Mouse (Mus musculus): ENCODE data around the gene Tbata. TPM values are rescaled to one million over a fixed set of nuclear protein-coding genes. Genes with fewer than 3 reads are reported as not detected.

Gene Tbata
- polyA plus RNA-seq, 1 experiment from 2014 or later: not detected

DNA sequence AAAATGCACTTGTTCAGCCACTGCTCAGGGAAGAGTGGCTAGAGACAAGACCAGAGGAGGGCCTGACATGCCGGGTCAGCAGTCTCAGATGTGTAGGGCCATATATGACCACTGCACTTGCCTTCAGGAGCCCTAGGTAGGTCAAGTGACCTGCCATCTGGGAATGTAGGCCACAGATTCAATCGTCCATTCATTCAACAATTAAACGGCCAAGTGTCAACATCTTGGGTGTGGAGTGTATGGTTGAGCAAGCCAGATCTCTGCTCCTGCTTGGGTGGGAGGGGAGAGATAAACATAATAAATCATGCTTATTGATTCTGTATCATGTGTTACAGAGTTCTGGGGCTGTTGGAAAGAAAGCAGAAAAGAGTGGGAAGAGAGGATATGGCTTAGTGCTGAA is 13.2 kb upstream of the Tbata start:
- no peak for ATAC-seq
- no peak overlapping the region for H3K4me3 ChIP-seq (ENCODE audit: low read depth, low read length)
- WGBS: 30% methylated on average over 3 of the region's 3 CpGs
- no peaks in the 10 kb centered on the region for H3K27me3 ChIP-seq (replicated peaks; ENCODE audit: control insufficient read depth, insufficient read depth, low read length)
- H3K4me2 ChIP-seq (replicated peaks; ENCODE audit: low read depth): no peak overlapping the region
- H3K27ac ChIP-seq (ENCODE audit: low read depth, low read length): no peak overlapping the region
- no peak overlapping the region for H3K9ac ChIP-seq (ENCODE audit: low read depth, low read length)
- H3K4me1 ChIP-seq (replicated peaks; ENCODE audit: control insufficient read depth, insufficient read depth, low read length): no peaks in the 10 kb centered on the region
- no peaks in the 10 kb centered on the region for H3K9me3 ChIP-seq (ENCODE audit: control insufficient read depth)
- TF ChIP-seq CTCF (IDR thresholded peaks at IDR 0.05; ENCODE audit: low read depth): no peak
- H3K36me3 ChIP-seq (ENCODE audit: control insufficient read depth, insufficient read depth): no peaks in the 10 kb centered on the region

DNA sequence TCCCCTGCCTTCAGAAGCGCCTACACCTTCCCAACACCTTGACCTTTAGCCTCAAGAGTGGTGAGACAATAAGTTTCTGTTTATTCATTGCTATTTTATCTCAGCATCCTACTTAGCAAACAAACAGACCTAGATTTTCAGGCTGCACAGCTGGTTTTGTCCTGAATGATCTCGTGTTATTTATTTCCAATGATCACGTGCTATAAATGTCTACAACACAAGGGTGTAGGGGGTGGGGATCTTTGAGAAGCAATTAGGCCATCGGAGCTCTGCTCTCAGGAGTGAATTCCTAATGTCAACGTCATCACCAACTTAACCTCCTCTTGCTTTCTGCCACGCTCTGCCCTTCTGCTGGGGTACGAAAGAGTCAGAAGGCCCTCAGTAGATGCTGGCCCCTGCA is 11.7 kb upstream of the Tbata start:
- no peak for TF ChIP-seq CTCF (IDR thresholded peaks at IDR 0.05; ENCODE audit: low read depth)
- Histone ChIP-seq H3K27me3 (replicated peaks; ENCODE audit: control insufficient read depth, insufficient read depth, low read length) (no peaks in the 10 kb centered on the region), H3K4me2 (replicated peaks; ENCODE audit: low read depth) (no peak overlapping the region), H3K9ac (ENCODE audit: low read depth, low read length) (no peak overlapping the region), H3K4me3 (ENCODE audit: low read depth, low read length) (no peak overlapping the region), H3K9me3 (ENCODE audit: control insufficient read depth) (no peaks in the 10 kb centered on the region), H3K36me3 (ENCODE audit: control insufficient read depth, insufficient read depth) (no peaks in the 10 kb centered on the region), H3K27ac (ENCODE audit: low read depth, low read length) (no peak overlapping the region), H3K4me1 (replicated peaks; ENCODE audit: control insufficient read depth, insufficient read depth, low read length) (no peaks in the 10 kb centered on the region)
- ATAC-seq: no peak
- 54% methylated on average over 7 of the region's 7 CpGs for WGBS

DNA sequence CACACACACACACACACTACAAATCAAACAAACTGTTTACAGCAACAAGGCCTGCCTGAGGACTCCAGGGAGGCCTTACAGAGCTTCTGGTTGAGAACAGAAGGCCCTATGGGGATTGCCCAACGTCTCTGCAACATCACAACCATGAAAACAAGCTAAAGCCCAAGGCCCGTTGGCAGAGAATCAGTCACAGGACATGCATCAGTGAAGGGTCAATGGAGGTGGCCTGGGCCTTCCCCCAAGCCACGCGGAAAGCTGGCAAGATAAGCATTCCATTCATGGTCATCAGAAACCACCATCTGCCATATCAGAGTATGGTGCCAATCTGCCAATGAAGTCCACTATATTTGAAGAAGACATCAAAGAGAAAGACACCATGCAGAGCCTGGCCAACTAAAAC is 11.1 kb upstream of the Tbata start:
- no peak for TF ChIP-seq CTCF (IDR thresholded peaks at IDR 0.05; ENCODE audit: low read depth)
- H3K4me2 ChIP-seq (replicated peaks; ENCODE audit: low read depth): no peak overlapping the region
- ATAC-seq: no peak
- H3K36me3 ChIP-seq (ENCODE audit: control insufficient read depth, insufficient read depth): no peaks in the 10 kb centered on the region
- H3K27ac ChIP-seq (ENCODE audit: low read depth, low read length): no peak overlapping the region
- H3K9ac ChIP-seq (ENCODE audit: low read depth, low read length): no peak overlapping the region
- H3K9me3 ChIP-seq (ENCODE audit: control insufficient read depth): no peaks in the 10 kb centered on the region
- H3K27me3 ChIP-seq (replicated peaks; ENCODE audit: control insufficient read depth, insufficient read depth, low read length): no peaks in the 10 kb centered on the region
- H3K4me1 ChIP-seq (replicated peaks; ENCODE audit: control insufficient read depth, insufficient read depth, low read length): no peaks in the 10 kb centered on the region
- WGBS: 78% methylated on average over 4 of the region's 4 CpGs
- no peak overlapping the region for H3K4me3 ChIP-seq (ENCODE audit: low read depth, low read length)

DNA sequence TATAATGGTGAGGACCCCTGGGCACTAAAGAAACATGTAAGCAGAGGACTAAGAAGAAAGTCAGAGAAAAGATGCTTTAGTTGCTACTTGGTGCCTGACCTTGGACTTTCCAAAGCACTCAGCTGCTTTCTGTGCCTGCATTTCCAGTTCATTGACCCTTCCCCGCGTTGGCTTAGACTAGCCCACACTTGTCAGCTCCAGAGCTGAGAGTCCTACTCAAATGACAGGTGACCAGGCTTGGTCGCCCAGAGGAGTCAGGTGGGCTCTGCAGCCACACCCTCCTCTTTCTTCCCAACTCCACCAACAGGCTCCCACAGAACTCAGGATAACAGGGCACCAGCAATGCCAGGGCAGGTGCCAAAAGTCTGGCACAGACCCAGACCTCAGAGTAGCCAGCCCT is 9.4 kb upstream of the Tbata start:
- TF ChIP-seq CTCF (IDR thresholded peaks at IDR 0.05; ENCODE audit: low read depth): no peak
- H3K9me3 ChIP-seq (ENCODE audit: control insufficient read depth): no peaks in the 10 kb centered on the region
- no peaks in the 10 kb centered on the region for H3K27me3 ChIP-seq (replicated peaks; ENCODE audit: control insufficient read depth, insufficient read depth, low read length)
- no peaks in the 10 kb centered on the region for H3K36me3 ChIP-seq (ENCODE audit: control insufficient read depth, insufficient read depth)
- ATAC-seq: no peak
- no peak overlapping the region for H3K27ac ChIP-seq (ENCODE audit: low read depth, low read length)
- no peak overlapping the region for H3K9ac ChIP-seq (ENCODE audit: low read depth, low read length)
- H3K4me2 ChIP-seq (replicated peaks; ENCODE audit: low read depth): no peak overlapping the region
- WGBS: 61% methylated on average over 3 of the region's 3 CpGs
- no peak overlapping the region for H3K4me3 ChIP-seq (ENCODE audit: low read depth, low read length)
- no peaks in the 10 kb centered on the region for H3K4me1 ChIP-seq (replicated peaks; ENCODE audit: control insufficient read depth, insufficient read depth, low read length)

DNA sequence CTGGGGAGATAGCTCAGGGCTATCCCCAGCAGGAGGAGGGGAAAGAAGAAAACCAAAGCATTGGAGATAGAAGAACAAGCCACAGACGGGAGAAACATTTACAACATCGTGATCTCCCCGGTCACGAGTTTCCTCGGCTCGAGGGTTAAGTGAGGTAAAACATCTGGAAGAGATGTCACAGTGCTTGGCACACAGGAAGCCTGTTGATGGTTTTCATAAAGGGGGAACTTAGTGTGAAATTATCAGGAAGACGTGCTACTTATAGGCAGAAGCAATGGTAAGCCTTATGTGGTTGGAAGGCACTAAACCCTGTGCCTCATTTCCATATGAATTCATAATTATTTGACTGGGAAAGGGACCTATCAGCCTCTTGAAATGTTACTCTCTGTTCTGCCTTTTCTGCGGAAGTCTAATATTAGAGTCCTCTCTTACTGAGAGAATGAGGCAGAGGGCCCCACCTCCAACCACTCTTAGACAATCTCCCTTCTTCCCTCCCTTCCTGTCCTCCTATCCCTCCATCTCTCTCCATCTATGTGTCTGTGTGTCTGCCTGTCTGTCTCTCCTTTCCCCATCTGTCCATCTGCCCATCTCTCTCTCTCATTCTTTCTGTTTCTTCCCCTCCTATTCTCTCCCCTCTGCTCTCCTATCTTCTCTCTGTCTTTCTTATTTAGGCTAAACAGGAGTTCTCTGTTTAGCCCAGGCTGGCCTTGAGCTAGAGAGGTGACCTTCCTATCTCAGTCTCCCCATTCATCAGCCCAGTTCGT is 4.2 kb upstream of the Tbata start:
- no peak overlapping the region for H3K4me3 ChIP-seq (ENCODE audit: low read depth, low read length)
- H3K4me1 ChIP-seq (replicated peaks; ENCODE audit: control insufficient read depth, insufficient read depth, low read length): no peaks in the 10 kb centered on the region
- no peak for TF ChIP-seq CTCF (IDR thresholded peaks at IDR 0.05; ENCODE audit: low read depth)
- 57% methylated on average over 9 of the region's 9 CpGs for WGBS
- H3K36me3 ChIP-seq (ENCODE audit: control insufficient read depth, insufficient read depth): no peaks in the 10 kb centered on the region
- H3K27ac ChIP-seq (ENCODE audit: low read depth, low read length): no peak overlapping the region
- ATAC-seq: no peak
- no peak overlapping the region for H3K4me2 ChIP-seq (replicated peaks; ENCODE audit: low read depth)
- H3K9me3 ChIP-seq (ENCODE audit: control insufficient read depth): no peaks in the 10 kb centered on the region
- no peak overlapping the region for H3K9ac ChIP-seq (ENCODE audit: low read depth, low read length)
- H3K27me3 ChIP-seq (replicated peaks; ENCODE audit: control insufficient read depth, insufficient read depth, low read length): no peaks in the 10 kb centered on the region

DNA sequence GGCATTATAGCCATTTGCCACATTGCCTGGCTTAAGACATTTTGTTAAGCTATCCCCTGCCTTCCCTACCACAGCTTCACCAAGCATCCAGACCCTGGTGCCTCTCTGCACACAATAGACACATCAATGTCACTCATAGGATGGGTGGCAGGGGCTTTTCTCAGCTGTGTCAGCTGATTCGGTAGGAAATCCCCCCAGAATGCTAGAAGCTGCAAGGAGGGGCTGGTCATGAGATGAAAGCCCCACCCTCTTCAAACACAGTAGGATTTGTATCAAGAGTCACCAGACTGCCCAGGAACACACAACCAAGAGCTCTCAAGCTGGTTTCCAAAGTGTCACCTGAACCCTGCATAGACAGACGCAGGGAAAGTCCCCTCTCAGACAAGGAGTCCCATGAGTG is 3.4 kb upstream of the Tbata start:
- H3K27ac ChIP-seq (ENCODE audit: low read depth, low read length): no peak overlapping the region
- H3K36me3 ChIP-seq (ENCODE audit: control insufficient read depth, insufficient read depth): no peaks in the 10 kb centered on the region
- H3K4me1 ChIP-seq (replicated peaks; ENCODE audit: control insufficient read depth, insufficient read depth, low read length): no peaks in the 10 kb centered on the region
- H3K9ac ChIP-seq (ENCODE audit: low read depth, low read length): no peak overlapping the region
- no peaks in the 10 kb centered on the region for H3K27me3 ChIP-seq (replicated peaks; ENCODE audit: control insufficient read depth, insufficient read depth, low read length)
- no peak for TF ChIP-seq CTCF (IDR thresholded peaks at IDR 0.05; ENCODE audit: low read depth)
- WGBS: 52% methylated on average over 2 of the region's 2 CpGs
- no peak for ATAC-seq
- H3K4me3 ChIP-seq (ENCODE audit: low read depth, low read length): no peak overlapping the region
- H3K9me3 ChIP-seq (ENCODE audit: control insufficient read depth): no peaks in the 10 kb centered on the region
- H3K4me2 ChIP-seq (replicated peaks; ENCODE audit: low read depth): no peak overlapping the region
